Mouse (Mus musculus): Measurements from ENCODE around the gene Tas2r143.

DNA sequence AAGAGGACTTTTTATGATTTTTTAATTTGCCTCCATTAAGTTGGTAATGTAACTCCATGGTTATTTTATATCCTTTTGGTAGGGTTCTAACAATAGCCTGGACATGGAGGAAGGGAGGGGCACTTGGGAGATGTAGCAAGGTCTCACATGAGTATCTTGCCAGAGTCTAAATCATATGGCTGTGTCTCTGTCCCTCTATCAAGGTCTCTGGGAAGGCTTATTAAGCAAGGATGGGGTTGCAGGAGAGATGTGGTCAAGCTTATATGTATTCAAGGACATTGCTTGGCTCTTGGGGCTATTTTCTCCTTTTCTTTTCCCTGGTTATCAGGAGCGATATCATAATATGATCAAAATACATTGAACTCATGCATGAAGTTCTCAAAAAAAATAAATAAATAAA lies 1.0 kb upstream of the Tas2r143 start:
- TF ChIP-seq CTCF (IDR thresholded peaks at IDR 0.05; ENCODE audit: borderline replicate concordance, extremely low read depth, insufficient read depth, insufficient read length), result no peak
- TF ChIP-seq POLR2A (IDR thresholded peaks at IDR 0.05; ENCODE audit: borderline replicate concordance, extremely low read depth, insufficient read depth, insufficient read length, poor library complexity, severe bottlenecking), result no peak

All from brain, embryonic 14.5 days (tissue).